Mouse (Mus musculus): ENCODE measurements around the gene Ccm2l.

- TF ChIP-seq CTCF (IDR thresholded peaks at IDR 0.05; ENCODE audit: low read depth, low read length) (no peak), POLR2A (IDR thresholded peaks at IDR 0.05; ENCODE audit: extremely low read depth, insufficient read depth, low read length) (no peak)
Measured at GRCm38 (mm10) chr2:153087091-153087490, 21.3 kb downstream of the Ccm2l start.
